Mouse (Mus musculus) embryonic facial prominence, embryonic 11.5 days (tissue): ENCODE measurements at regions not wholly inside any gene's neighbourhood (a gene's known extent, or its start where the extent isn't known, plus 50 kb on each side); places are given as distances from the start of the nearest gene placed in this dataset.
"Not testable (repeated sequence)": the region's sequence is repeated elsewhere in the genome, so short reads cannot be mapped to it uniquely, and the experiment has no call there.

Experiments
- ATAC-seq: fragments of 200-750 bp; cut with Nextera tagmentation; replicated peaks from 2 replicates; pipeline ENCODE4 v1.8.0; 2017; ENCODE audit warnings: low read depth; ENCODE audit not compliant: insufficient number of reproducible peaks, low FRiP score, low TSS enrichment
- DNase-seq: peaks from one replicate; pipeline ENCODE4 v3.0.0-alpha.2; 2015; ENCODE audit warnings: low spot score
- H3K27ac ChIP-seq: fragments of 300-500 bp; sonication (generic); replicated peaks from 2 replicates; pipeline ENCODE4 v1.5.1; 2014; ENCODE audit warnings: mild to moderate bottlenecking, low read depth, low read length, control low read depth
- H3K27me3 ChIP-seq: fragments of 300-500 bp; sonication (generic); 2 replicates; pipeline ENCODE4 v1.6.1; 2014; ENCODE audit warnings: mild to moderate bottlenecking, low read length, moderate library complexity, mixed read lengths; ENCODE audit not compliant: control insufficient read depth, insufficient read depth
- H3K36me3 ChIP-seq: fragments of 300-500 bp; sonication (generic); replicated peaks from 2 replicates; pipeline ENCODE4 v1.6.1; 2014; ENCODE audit warnings: low read depth, mild to moderate bottlenecking, low read length, moderate library complexity, mixed read lengths; ENCODE audit not compliant: control insufficient read depth, insufficient read depth
- H3K4me1 ChIP-seq: fragments of 300-500 bp; sonication (generic); 2 replicates; pipeline ENCODE4 v1.6.1; 2014; ENCODE audit warnings: low read length, mixed read lengths; ENCODE audit not compliant: control insufficient read depth, insufficient read depth
- H3K4me2 ChIP-seq: fragments of 300-500 bp; sonication (generic); 2 replicates; pipeline ENCODE4 v1.6.1; 2014; ENCODE audit warnings: low read depth, mild to moderate bottlenecking, control low read depth, low read length, moderate library complexity
- H3K4me3 ChIP-seq: fragments of 300-500 bp; sonication (generic); 2 replicates; pipeline ENCODE4 v1.5.1; 2014; ENCODE audit warnings: low read depth, low read length, control low read depth
- H3K9ac ChIP-seq: fragments of 300-500 bp; sonication (generic); replicated peaks from 2 replicates; pipeline ENCODE4 v1.6.1; 2014; ENCODE audit warnings: mild to moderate bottlenecking, control low read depth, low read length
- H3K9me3 ChIP-seq: fragments of 300-500 bp; sonication (generic); replicated peaks from 2 replicates; pipeline ENCODE4 v1.6.1; 2016; ENCODE audit warnings: mild to moderate bottlenecking, low read length, inconsistent platforms, mixed read lengths; ENCODE audit not compliant: control insufficient read depth
- WGBS: fragments of 180-500 bp; shearing (Covaris S2); extraction: QIAGEN DNeasy Blood & Tissue Kit; methylation state at CpG from one replicate; pipeline ENCODE4 v1.1.7; 2014; 5-methylcytosine and 5-hydroxymethylcytosine counted together

GRCm38 (mm10) chrX:130525770-130526169 lies 776.2 kb downstream of the Diaph2 start:
- Histone ChIP-seq H3K4me2 (no peak overlapping the region), H3K27me3 (no peaks in the 10 kb centered on the region), H3K27ac (no peak overlapping the region), H3K9ac (no peak overlapping the region), H3K36me3 (no peaks in the 10 kb centered on the region), H3K9me3 (no peaks in the 10 kb centered on the region), H3K4me3 (no peak overlapping the region), H3K4me1 (no peaks in the 10 kb centered on the region)
- WGBS = 96% methylated on average over 2 of the region's 2 CpGs
- DNase-seq (no peak), ATAC-seq (no peak)

DNA sequence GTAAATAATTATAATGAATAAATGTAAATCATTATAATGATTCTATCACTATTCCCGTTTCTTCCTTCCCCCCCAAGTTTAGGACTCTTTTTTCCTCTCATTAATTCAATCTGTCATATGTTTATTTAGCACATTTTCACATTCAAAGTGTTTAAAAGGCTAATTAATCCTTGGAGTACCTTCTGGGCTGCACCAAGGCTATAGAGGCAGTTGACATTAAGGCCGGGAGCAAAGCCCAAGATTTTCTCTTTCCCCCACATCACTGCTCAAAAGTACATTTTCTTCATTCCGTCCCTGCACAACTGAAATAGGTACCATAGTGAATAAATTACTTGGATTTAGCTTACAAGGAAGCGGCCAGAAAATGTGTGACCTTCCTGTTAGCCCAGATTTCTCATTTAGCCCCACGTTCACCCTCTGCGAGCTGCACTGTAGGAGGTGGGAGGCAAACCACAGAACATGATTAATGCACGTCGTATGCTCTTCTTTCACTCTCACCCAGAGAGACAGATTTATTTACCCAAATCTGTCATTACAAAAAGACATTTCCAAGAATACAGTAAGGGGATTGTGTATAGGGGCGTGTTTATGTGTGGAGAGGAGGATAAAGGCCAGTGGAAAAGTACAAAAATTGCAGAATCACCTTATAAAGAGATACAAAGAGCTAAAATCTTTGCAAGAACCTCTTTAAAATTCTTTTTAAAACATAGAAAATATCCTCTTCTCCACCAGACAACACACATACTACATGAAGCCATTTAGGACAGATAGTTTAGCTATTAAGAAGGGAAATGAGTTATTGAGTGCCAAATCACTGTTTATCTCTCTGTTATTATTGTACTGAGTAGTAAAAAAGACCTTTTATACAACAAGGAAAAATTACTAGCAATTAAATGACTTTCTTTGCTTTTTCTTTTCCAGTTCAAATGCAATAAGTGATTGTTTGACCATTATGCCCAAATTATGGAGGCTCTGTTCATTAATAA lies 783.9 kb downstream of the Diaph2 start:
- 67% methylated on average over 9 of the region's 9 CpGs for WGBS
- H3K4me2 ChIP-seq = no peak overlapping the region
- no peak overlapping the region for H3K9ac ChIP-seq
- H3K4me3 ChIP-seq = no peak overlapping the region
- ATAC-seq = no peak
- H3K9me3 ChIP-seq = no peaks in the 10 kb centered on the region
- no peak for DNase-seq
- no peaks in the 10 kb centered on the region for H3K4me1 ChIP-seq
- no peaks in the 10 kb centered on the region for H3K36me3 ChIP-seq
- no peaks in the 10 kb centered on the region for H3K27me3 ChIP-seq
- no peak overlapping the region for H3K27ac ChIP-seq

DNA sequence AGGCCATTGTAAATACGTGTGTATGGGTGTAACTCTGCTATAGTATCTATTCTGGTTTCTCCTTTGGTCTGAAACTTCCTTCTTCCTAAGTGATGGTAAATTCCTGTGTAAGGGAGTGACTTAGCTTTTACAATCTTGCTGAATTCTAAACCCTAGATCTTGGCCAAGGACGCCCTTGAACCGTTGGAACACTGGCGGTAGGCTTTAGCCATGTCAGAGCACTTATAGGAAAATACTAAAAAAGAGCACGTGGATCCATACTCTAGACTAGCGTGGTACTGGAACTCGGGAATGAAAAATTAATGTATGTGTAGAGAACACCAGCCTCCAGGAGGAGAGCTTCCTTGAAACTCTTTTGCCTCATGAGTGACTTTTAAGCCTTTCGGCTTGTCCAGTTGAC lies 789.2 kb downstream of the Diaph2 start:
- not testable (repeated sequence) for H3K36me3 ChIP-seq, DNase-seq, H3K27ac ChIP-seq, H3K4me1 ChIP-seq, ATAC-seq, H3K9ac ChIP-seq, H3K27me3 ChIP-seq, H3K9me3 ChIP-seq, H3K4me2 ChIP-seq, H3K4me3 ChIP-seq
- 89% methylated on average over 7 of the region's 8 CpGs for WGBS

DNA sequence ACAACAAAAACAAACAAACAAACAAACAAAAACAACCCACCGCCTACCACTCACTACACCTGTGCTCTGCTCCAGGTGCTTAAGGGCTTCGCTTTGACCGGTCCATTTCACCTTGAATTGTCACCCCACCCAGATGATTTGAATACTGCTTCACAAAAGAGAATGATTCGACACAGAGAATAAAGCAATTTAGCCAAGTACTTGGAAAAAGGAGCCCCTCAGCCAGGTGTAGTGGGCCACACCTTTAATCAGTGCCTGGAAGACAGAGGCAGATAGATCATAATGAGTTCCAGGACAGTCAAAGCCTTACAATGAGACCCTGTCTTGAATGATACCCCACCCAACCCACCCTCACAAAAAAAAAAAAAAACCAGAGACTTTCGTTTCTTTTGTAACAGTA lies 798.5 kb downstream of the Diaph2 start:
- 92% methylated on average over 5 of the region's 5 CpGs for WGBS
- H3K27me3 ChIP-seq = no peaks in the 10 kb centered on the region
- no peak overlapping the region for H3K4me2 ChIP-seq
- no peaks in the 10 kb centered on the region for H3K36me3 ChIP-seq
- H3K4me1 ChIP-seq = no peaks in the 10 kb centered on the region
- no peaks in the 10 kb centered on the region for H3K9me3 ChIP-seq
- DNase-seq = no peak
- ATAC-seq = no peak
- H3K9ac ChIP-seq = no peak overlapping the region
- H3K27ac ChIP-seq = no peak overlapping the region
- no peak overlapping the region for H3K4me3 ChIP-seq

DNA sequence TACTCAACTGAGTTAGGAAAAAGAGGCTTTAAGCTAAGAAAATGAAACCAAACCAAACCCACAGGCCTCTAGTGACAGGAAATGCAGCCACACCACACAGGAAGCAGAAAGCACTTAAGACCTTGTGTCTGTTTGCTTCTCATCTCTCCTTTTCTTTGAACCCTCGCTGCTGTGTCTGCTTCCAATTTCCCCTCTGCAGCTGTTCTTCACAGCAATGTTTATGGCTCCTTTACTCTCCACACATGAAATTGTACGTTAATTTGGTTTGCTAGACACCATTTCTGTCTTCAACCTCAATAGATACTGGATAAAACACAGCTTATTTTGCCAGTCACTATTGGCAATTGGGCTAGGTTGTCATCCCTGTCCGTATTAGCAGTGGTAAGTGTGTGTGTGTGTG lies 799.7 kb downstream of the Diaph2 start:
- H3K27me3 ChIP-seq = no peaks in the 10 kb centered on the region
- ATAC-seq (no peak), DNase-seq (peak; percentile 6)
- H3K4me1 ChIP-seq = no peaks in the 10 kb centered on the region
- H3K36me3 ChIP-seq = no peaks in the 10 kb centered on the region
- H3K27ac ChIP-seq = no peak overlapping the region
- H3K9ac ChIP-seq = no peak overlapping the region
- no peak overlapping the region for H3K4me3 ChIP-seq
- H3K9me3 ChIP-seq = no peaks in the 10 kb centered on the region
- H3K4me2 ChIP-seq = no peak overlapping the region
- 54% methylated on average over 3 of the region's 3 CpGs for WGBS

DNA sequence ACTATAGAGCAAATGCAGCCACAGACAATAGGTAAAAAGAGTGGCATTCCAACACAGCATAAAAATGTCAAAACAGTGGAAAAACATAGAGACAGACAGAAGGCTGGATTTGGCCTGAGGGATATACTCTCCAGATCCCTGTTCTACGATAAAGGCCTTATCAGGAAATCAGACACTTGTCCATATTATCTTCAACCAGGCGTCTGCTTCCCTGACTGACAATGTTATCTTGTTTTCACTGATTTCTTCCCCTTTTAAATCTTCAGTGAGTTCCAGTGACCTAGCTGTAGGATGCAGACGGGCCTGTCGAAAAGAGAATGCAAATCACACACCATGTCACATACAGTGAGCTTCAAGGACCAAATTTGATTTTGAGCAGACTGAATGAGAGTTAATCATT lies 800.4 kb downstream of the Diaph2 start:
- Histone ChIP-seq H3K9me3 (no peaks in the 10 kb centered on the region), H3K36me3 (no peaks in the 10 kb centered on the region), H3K4me1 (no peaks in the 10 kb centered on the region), H3K9ac (no peak overlapping the region), H3K27me3 (no peaks in the 10 kb centered on the region), H3K4me3 (no peak overlapping the region), H3K4me2 (no peak overlapping the region), H3K27ac (no peak overlapping the region)
- WGBS = 61% methylated on average over 4 of the region's 4 CpGs
- DNase-seq (no peak), ATAC-seq (no peak)

GRCm38 (mm10) chrX:130557251-130557650 lies 807.7 kb downstream of the Diaph2 start:
- no peak overlapping the region for H3K9ac ChIP-seq
- no peak for ATAC-seq

GRCm38 (mm10) chrX:130577706-130578105 lies 828.2 kb downstream of the Diaph2 start:
- Histone ChIP-seq H3K4me3 (no peak overlapping the region), H3K27me3 (no peaks in the 10 kb centered on the region), H3K9ac (no peak overlapping the region), H3K36me3 (no peaks in the 10 kb centered on the region), H3K9me3 (no peaks in the 10 kb centered on the region), H3K27ac (no peak overlapping the region), H3K4me2 (no peak overlapping the region), H3K4me1 (no peaks in the 10 kb centered on the region)
- ATAC-seq (no peak), DNase-seq (no peak)
- WGBS = 78% methylated on average over 5 of the region's 5 CpGs

More at GRCm38 (mm10) chrX:130557251-130557650, 807.7 kb downstream of the Diaph2 start:
- no peaks in the 10 kb centered on the region for H3K4me1 ChIP-seq
- no peak for DNase-seq
- H3K4me2 ChIP-seq = no peak overlapping the region
- no peaks in the 10 kb centered on the region for H3K9me3 ChIP-seq
- no peak overlapping the region for H3K27ac ChIP-seq
- H3K4me3 ChIP-seq = no peak overlapping the region
- H3K36me3 ChIP-seq = no peaks in the 10 kb centered on the region
- H3K27me3 ChIP-seq = no peaks in the 10 kb centered on the region
